Mouse (Mus musculus): ENCODE results near the gene Cotl1. TPM values are rescaled to one million over a fixed set of nuclear protein-coding genes. Genes with fewer than 3 reads are reported as not detected.

Gene Cotl1
- polyA plus RNA-seq, 1 experiment from 2014 or later = 28.8 TPM

GRCm38 (mm10) chr8:119795651-119796050 lies 44.7 kb downstream of the Cotl1 start:
- H3K36me3 ChIP-seq (replicated peaks; ENCODE audit: insufficient read depth, low read length) = no peaks in the 10 kb centered on the region
- no peak overlapping the region for H3K27ac ChIP-seq (ENCODE audit: low read depth)
- no peaks in the 10 kb centered on the region for H3K27me3 ChIP-seq (ENCODE audit: insufficient read depth, low read length)
- ATAC-seq = no peak
- H3K4me2 ChIP-seq (ENCODE audit: low read depth, low read length) = no peak overlapping the region
- WGBS (ENCODE audit: insufficient replicate concordance) = 64% methylated on average over 3 of the region's 3 CpGs
- H3K4me1 ChIP-seq (ENCODE audit: insufficient read depth) = peaks cover 23% of the 10 kb centered on the region
- no peaks in the 10 kb centered on the region for H3K9me3 ChIP-seq (ENCODE audit: low read length)
- H3K4me3 ChIP-seq (ENCODE audit: low read depth, low read length) = no peak overlapping the region
- H3K9ac ChIP-seq (replicated peaks) = no peak overlapping the region
- DNase-seq = no peak
- TF ChIP-seq CTCF (IDR thresholded peaks at IDR 0.05; ENCODE audit: low read depth) (no peak), EP300 (IDR thresholded peaks at IDR 0.05; ENCODE audit: low read depth) (no peak)

- no peak for DNase-seq
- Histone ChIP-seq H3K9ac (replicated peaks) (no peak overlapping the region), H3K4me2 (ENCODE audit: low read depth, low read length) (no peak overlapping the region), H3K9me3 (ENCODE audit: low read length) (no peaks in the 10 kb centered on the region), H3K27me3 (ENCODE audit: insufficient read depth, low read length) (no peaks in the 10 kb centered on the region), H3K27ac (ENCODE audit: low read depth) (no peak overlapping the region), H3K36me3 (replicated peaks; ENCODE audit: insufficient read depth, low read length) (no peaks in the 10 kb centered on the region), H3K4me1 (ENCODE audit: insufficient read depth) (peaks cover 23% of the 10 kb centered on the region), H3K4me3 (ENCODE audit: low read depth, low read length) (no peak overlapping the region)
- WGBS (ENCODE audit: insufficient replicate concordance) = 57% methylated on average over 7 of the region's 7 CpGs
- TF ChIP-seq EP300 (IDR thresholded peaks at IDR 0.05; ENCODE audit: low read depth) (no peak), CTCF (IDR thresholded peaks at IDR 0.05; ENCODE audit: low read depth) (no peak)
- ATAC-seq = peak; percentile 13; the same call in 1 of the 2 replicates
Measured at GRCm38 (mm10) chr8:119794689-119795088, 45.7 kb downstream of the Cotl1 start.

GRCm38 (mm10) chr8:119791804-119792704 lies 48.3 kb downstream of the Cotl1 start:
- WGBS (ENCODE audit: insufficient replicate concordance) = 38% methylated on average over 16 of the region's 16 CpGs
- no peak overlapping the region for H3K4me3 ChIP-seq (ENCODE audit: low read depth, low read length)
- TF ChIP-seq EP300 (IDR thresholded peaks at IDR 0.05; ENCODE audit: low read depth) (no peak), CTCF (IDR thresholded peaks at IDR 0.05; ENCODE audit: low read depth) (no peak)
- H3K27me3 ChIP-seq (ENCODE audit: insufficient read depth, low read length) = no peaks in the 10 kb centered on the region
- no peaks in the 10 kb centered on the region for H3K9me3 ChIP-seq (ENCODE audit: low read length)
- no peak overlapping the region for H3K9ac ChIP-seq (replicated peaks)
- H3K36me3 ChIP-seq (replicated peaks; ENCODE audit: insufficient read depth, low read length) = no peaks in the 10 kb centered on the region
- H3K4me1 ChIP-seq (ENCODE audit: insufficient read depth) = peaks cover 14% of the 10 kb centered on the region
- ATAC-seq = peak; percentile 81
- peak; percentile 77 for DNase-seq
- peak overlapping the region; percentile 67 for H3K27ac ChIP-seq (ENCODE audit: low read depth)
- H3K4me2 ChIP-seq (ENCODE audit: low read depth, low read length) = no peak overlapping the region

GRCm38 (mm10) chr8:119789581-119789980 lies 50.8 kb downstream of the Cotl1 start:
- no peak overlapping the region for H3K4me2 ChIP-seq (ENCODE audit: low read depth, low read length)
- TF ChIP-seq CTCF (IDR thresholded peaks at IDR 0.05; ENCODE audit: low read depth) = no peak
- no peak for TF ChIP-seq EP300 (IDR thresholded peaks at IDR 0.05; ENCODE audit: low read depth)
- H3K9me3 ChIP-seq (ENCODE audit: low read length) = no peaks in the 10 kb centered on the region
- no peak overlapping the region for H3K9ac ChIP-seq (replicated peaks)
- no peak for ATAC-seq
- no peak overlapping the region for H3K4me3 ChIP-seq (ENCODE audit: low read depth, low read length)
- no peaks in the 10 kb centered on the region for H3K36me3 ChIP-seq (replicated peaks; ENCODE audit: insufficient read depth, low read length)
- 82% methylated on average over 7 of the region's 7 CpGs for WGBS (ENCODE audit: insufficient replicate concordance)
- H3K4me1 ChIP-seq (ENCODE audit: insufficient read depth) = peaks cover 14% of the 10 kb centered on the region
- H3K27me3 ChIP-seq (ENCODE audit: insufficient read depth, low read length) = no peaks in the 10 kb centered on the region
- no peak for DNase-seq
- H3K27ac ChIP-seq (ENCODE audit: low read depth) = no peak overlapping the region

- Histone ChIP-seq H3K36me3 (replicated peaks; ENCODE audit: insufficient read depth, low read length) (no peaks in the 10 kb centered on the region), H3K27ac (ENCODE audit: low read depth) (no peak overlapping the region), H3K9ac (replicated peaks) (no peak overlapping the region), H3K4me1 (ENCODE audit: insufficient read depth) (peaks cover 14% of the 10 kb centered on the region), H3K9me3 (ENCODE audit: low read length) (no peaks in the 10 kb centered on the region), H3K4me3 (ENCODE audit: low read depth, low read length) (no peak overlapping the region), H3K27me3 (ENCODE audit: insufficient read depth, low read length) (no peaks in the 10 kb centered on the region), H3K4me2 (ENCODE audit: low read depth, low read length) (no peak overlapping the region)
- TF ChIP-seq CTCF (IDR thresholded peaks at IDR 0.05; ENCODE audit: low read depth) (no peak), EP300 (IDR thresholded peaks at IDR 0.05; ENCODE audit: low read depth) (no peak)
- no peak for ATAC-seq
- 74% methylated on average over 9 of the region's 9 CpGs for WGBS (ENCODE audit: insufficient replicate concordance)
- DNase-seq = no peak
Measured at GRCm38 (mm10) chr8:119788607-119789381, 51.5 kb downstream of the Cotl1 start.

- no peak overlapping the region for H3K9ac ChIP-seq (replicated peaks)
Measured at GRCm38 (mm10) chr8:119787341-119787740, 53.0 kb downstream of the Cotl1 start.

More at GRCm38 (mm10) chr8:119787341-119787740, 53.0 kb downstream of the Cotl1 start:
- Histone ChIP-seq H3K4me2 (ENCODE audit: low read depth, low read length) (no peak overlapping the region), H3K4me1 (ENCODE audit: insufficient read depth) (peaks cover 13% of the 10 kb centered on the region), H3K9me3 (ENCODE audit: low read length) (no peaks in the 10 kb centered on the region), H3K36me3 (replicated peaks; ENCODE audit: insufficient read depth, low read length) (no peaks in the 10 kb centered on the region), H3K27ac (ENCODE audit: low read depth) (no peak overlapping the region), H3K4me3 (ENCODE audit: low read depth, low read length) (no peak overlapping the region), H3K27me3 (ENCODE audit: insufficient read depth, low read length) (no peaks in the 10 kb centered on the region)
- ATAC-seq (no peak), DNase-seq (no peak)
- TF ChIP-seq CTCF (IDR thresholded peaks at IDR 0.05; ENCODE audit: low read depth) = no peak
- no peak for TF ChIP-seq EP300 (IDR thresholded peaks at IDR 0.05; ENCODE audit: low read depth)
- WGBS (ENCODE audit: insufficient replicate concordance) = 39% methylated on average over 4 of the region's 4 CpGs
